Mouse (Mus musculus) liver, adult (tissue): ENCODE data around the gene Mturn.

Experiments used
- GATA4 ChIP-seq: IDR thresholded peaks from 2 replicates; pipeline ENCODE4 v1.6.1; 2014; ENCODE audit warnings: mild to moderate bottlenecking, low read length; ENCODE audit not compliant: insufficient replicate concordance

Gene Mturn

GRCm38 (mm10) chr6:54737684-54738083, 56.3 kb downstream of the Mturn start:
- no peak for TF ChIP-seq GATA4

GRCm38 (mm10) chr6:54749056-54749455, 67.6 kb downstream of the Mturn start:
- no peak for TF ChIP-seq GATA4

GRCm38 (mm10) chr6:54751621-54752020, 70.2 kb downstream of the Mturn start:
- TF ChIP-seq GATA4 = no peak

GRCm38 (mm10) chr6:54752076-54752475, 70.7 kb downstream of the Mturn start:
- no peak for TF ChIP-seq GATA4
